Mouse (Mus musculus) midbrain, embryonic 10.5 days (tissue): ENCODE results near the gene Hdac11. TPM values are rescaled to one million over a fixed set of nuclear protein-coding genes. Genes with fewer than 3 reads are reported as not detected.

Source experiments
- DNase-seq: peaks from one replicate; pipeline ENCODE4 v3.0.0-alpha.2; 2017; ENCODE audit warnings: low spot score
- H3K27ac ChIP-seq: fragments of 300-500 bp; sonication (generic); replicated peaks from 2 replicates; pipeline ENCODE4 v1.5.1; 2016; ENCODE audit warnings: mild to moderate bottlenecking
- H3K27me3 ChIP-seq: fragments of 300-500 bp; sonication (generic); 2 replicates; pipeline ENCODE4 v1.6.1; 2016; ENCODE audit warnings: low read depth, mild to moderate bottlenecking; ENCODE audit not compliant: poor library complexity, severe bottlenecking
- H3K36me3 ChIP-seq: fragments of 300-500 bp; sonication (generic); 2 replicates; pipeline ENCODE4 v1.6.1; 2016; ENCODE audit warnings: mild to moderate bottlenecking, moderate library complexity
- H3K4me1 ChIP-seq: fragments of 300-500 bp; sonication (generic); 2 replicates; pipeline ENCODE4 v1.6.1; 2016
- H3K4me3 ChIP-seq: fragments of 300-500 bp; sonication (generic); 2 replicates; pipeline ENCODE4 v1.5.1; 2016; ENCODE audit warnings: mild to moderate bottlenecking, moderate library complexity
- H3K9me3 ChIP-seq: fragments of 300-500 bp; sonication (generic); replicated peaks from 2 replicates; pipeline ENCODE4 v1.6.1; 2016; ENCODE audit warnings: mild to moderate bottlenecking
- whole genome bisulfite sequencing: fragments of 180-500 bp; shearing (Covaris S2); methylation state at CpG from one replicate; pipeline ENCODE4 v1.1.7; 2016; 5-methylcytosine and 5-hydroxymethylcytosine counted together
- polyA plus RNA-seq: library from polyadenylated mRNA; unstranded; fragments of >200 nt; fragmentation: Nextera tagmentation; extraction: Ambion mirVana; gene quantifications from 2 replicates; pipeline ENCODE4 v1.2.1, GENCODE M21; 2016

Hdac11 gene
- polyA plus RNA-seq = 9.4 and 12.0 TPM in 2 replicates

- H3K4me1 ChIP-seq = peaks cover 87% of the 10 kb centered on the region
Measured at GRCm38 (mm10) chr6:91156554-91157236, at the start of gene Hdac11. Gene Hdac11, plus strand, starts transcription at chr6:91156665.

GRCm38 (mm10) chr6:91108301-91108916 lies 48.1 kb upstream of the Hdac11 start:
- Histone ChIP-seq H3K4me1 (peaks cover 5% of the 10 kb centered on the region; the same call in 1 of the 2 replicates), H3K27me3 (no peaks in the 10 kb centered on the region), H3K36me3 (peaks cover 12% of the 10 kb centered on the region; the same call in 1 of the 2 replicates), H3K9me3 (no peaks in the 10 kb centered on the region), H3K27ac (no peak overlapping the region), H3K4me3 (no peak overlapping the region)
- DNase-seq = no peak
- 86% methylated on average over 3 of the region's 3 CpGs for WGBS

More at GRCm38 (mm10) chr6:91156554-91157236, at the start of gene Hdac11:
- WGBS = under 1% methylated on average over 42 of the region's 42 CpGs
- H3K27me3 ChIP-seq = peaks cover 25% of the 10 kb centered on the region
- H3K9me3 ChIP-seq = no peaks in the 10 kb centered on the region
- 0 out of 2 replicates have a peak, but pooled peaks cover 6% of the 10 kb centered on the region for H3K36me3 ChIP-seq
- H3K27ac ChIP-seq = peak within 1 kb of the TSS; percentile 93
- DNase-seq = peak; percentile 92
- peak within 1 kb of the TSS; percentile 80 for H3K4me3 ChIP-seq

GRCm38 (mm10) chr6:91108917-91109450 lies 47.5 kb upstream of the Hdac11 start:
- no peak for DNase-seq

GRCm38 (mm10) chr6:91109489-91109888 lies 47.0 kb upstream of the Hdac11 start:
- DNase-seq = no peak

More at GRCm38 (mm10) chr6:91108917-91109450, 47.5 kb upstream of the Hdac11 start:
- Histone ChIP-seq H3K27me3 (no peaks in the 10 kb centered on the region), H3K4me3 (no peak overlapping the region), H3K36me3 (peaks cover 12% of the 10 kb centered on the region; the same call in 1 of the 2 replicates), H3K27ac (no peak overlapping the region), H3K9me3 (no peaks in the 10 kb centered on the region), H3K4me1 (peaks cover 5% of the 10 kb centered on the region; the same call in 1 of the 2 replicates)
- WGBS = 94% methylated on average over 2 of the region's 2 CpGs

GRCm38 (mm10) chr6:91110323-91111020 lies 46.0 kb upstream of the Hdac11 start:
- Histone ChIP-seq H3K4me3 (no peak overlapping the region), H3K36me3 (peaks cover 9% of the 10 kb centered on the region; the same call in 1 of the 2 replicates), H3K27me3 (no peaks in the 10 kb centered on the region), H3K9me3 (no peaks in the 10 kb centered on the region), H3K4me1 (peaks cover 16% of the 10 kb centered on the region), H3K27ac (no peak overlapping the region)
- no peak for DNase-seq
- 84% methylated on average over 13 of the region's 13 CpGs for WGBS

More at GRCm38 (mm10) chr6:91109489-91109888, 47.0 kb upstream of the Hdac11 start:
- no peak overlapping the region for H3K4me3 ChIP-seq
- no peaks in the 10 kb centered on the region for H3K9me3 ChIP-seq
- H3K27ac ChIP-seq = no peak overlapping the region
- H3K4me1 ChIP-seq = peaks cover 6% of the 10 kb centered on the region
- H3K27me3 ChIP-seq = no peaks in the 10 kb centered on the region
- H3K36me3 ChIP-seq = peaks cover 12% of the 10 kb centered on the region; the same call in 1 of the 2 replicates

- H3K27me3 ChIP-seq = peaks cover 7% of the 10 kb centered on the region; the same call in 1 of the 2 replicates
- H3K4me1 ChIP-seq = peaks cover 24% of the 10 kb centered on the region
- no peak overlapping the region for H3K4me3 ChIP-seq
- 87% methylated on average over 10 of the region's 10 CpGs for WGBS
- H3K27ac ChIP-seq = no peak overlapping the region
- DNase-seq = no peak
- peaks cover 8% of the 10 kb centered on the region; the same call in 1 of the 2 replicates for H3K36me3 ChIP-seq
- H3K9me3 ChIP-seq = no peaks in the 10 kb centered on the region
Measured at GRCm38 (mm10) chr6:91111141-91111953, 45.1 kb upstream of the Hdac11 start.

GRCm38 (mm10) chr6:91111954-91112252 lies 44.6 kb upstream of the Hdac11 start:
- Histone ChIP-seq H3K9me3 (no peaks in the 10 kb centered on the region), H3K4me1 (peaks cover 30% of the 10 kb centered on the region), H3K27me3 (peaks cover 8% of the 10 kb centered on the region; the same call in 1 of the 2 replicates), H3K4me3 (no peak overlapping the region), H3K27ac (no peak overlapping the region), H3K36me3 (peaks cover 8% of the 10 kb centered on the region; the same call in 1 of the 2 replicates)
- 92% methylated on average over 3 of the region's 3 CpGs for WGBS
- no peak for DNase-seq

- Histone ChIP-seq H3K4me1 (peaks cover 38% of the 10 kb centered on the region), H3K4me3 (no peak overlapping the region), H3K9me3 (no peaks in the 10 kb centered on the region), H3K27me3 (peaks cover 28% of the 10 kb centered on the region), H3K27ac (no peak overlapping the region), H3K36me3 (peaks cover 8% of the 10 kb centered on the region; the same call in 1 of the 2 replicates)
- DNase-seq = no peak
- WGBS = 79% methylated on average over 2 of the region's 2 CpGs
Measured at GRCm38 (mm10) chr6:91114716-91115115, 41.7 kb upstream of the Hdac11 start.

- no peak for DNase-seq
Measured at GRCm38 (mm10) chr6:91115158-91115557, 41.3 kb upstream of the Hdac11 start.

GRCm38 (mm10) chr6:91115863-91116243 lies 40.6 kb upstream of the Hdac11 start:
- peaks cover 38% of the 10 kb centered on the region for H3K4me1 ChIP-seq

More at GRCm38 (mm10) chr6:91115158-91115557, 41.3 kb upstream of the Hdac11 start:
- H3K27me3 ChIP-seq = peaks cover 28% of the 10 kb centered on the region
- 60% methylated on average over 1 of the region's 1 CpGs for WGBS
- H3K9me3 ChIP-seq = no peaks in the 10 kb centered on the region
- peaks cover 38% of the 10 kb centered on the region for H3K4me1 ChIP-seq
- H3K36me3 ChIP-seq = peaks cover 8% of the 10 kb centered on the region; the same call in 1 of the 2 replicates
- no peak overlapping the region for H3K27ac ChIP-seq
- 0 out of 2 replicates have a peak overlapping the region, but pooled peaks have one; percentile 64 for H3K4me3 ChIP-seq

GRCm38 (mm10) chr6:91116244-91117145 lies 40.0 kb upstream of the Hdac11 start, which contains the start of gene Nup210:
Gene Nup210, minus strand, starts transcription at chr6:91116829.
- H3K4me3 ChIP-seq = peak within 1 kb of the TSS; percentile 64
- WGBS = under 1% methylated on average over 91 of the region's 93 CpGs
- H3K36me3 ChIP-seq = peaks cover 8% of the 10 kb centered on the region; the same call in 1 of the 2 replicates
- peaks cover 28% of the 10 kb centered on the region for H3K27me3 ChIP-seq
- no peaks in the 10 kb centered on the region for H3K9me3 ChIP-seq
- peaks cover 38% of the 10 kb centered on the region for H3K4me1 ChIP-seq
- peak within 1 kb of the TSS; percentile 90 for H3K27ac ChIP-seq
- peak; percentile 92 for DNase-seq

More at GRCm38 (mm10) chr6:91115863-91116243, 40.6 kb upstream of the Hdac11 start:
- peak overlapping the region; percentile 64 for H3K4me3 ChIP-seq
- H3K27me3 ChIP-seq = peaks cover 28% of the 10 kb centered on the region
- peaks cover 8% of the 10 kb centered on the region; the same call in 1 of the 2 replicates for H3K36me3 ChIP-seq
- WGBS = 16% methylated on average over 4 of the region's 4 CpGs
- DNase-seq = no peak
- peak overlapping the region; percentile 90 for H3K27ac ChIP-seq
- H3K9me3 ChIP-seq = no peaks in the 10 kb centered on the region
